Mouse (Mus musculus): ENCODE results near the gene Map1s. TPM values are rescaled to one million over a fixed set of nuclear protein-coding genes. Genes with fewer than 3 reads are reported as not detected.

Gene Map1s
- polyA plus RNA-seq, 1 experiment from 2014 or later = 30.9 TPM

- Histone ChIP-seq H3K4me1 (peaks cover 47% of the 10 kb centered on the region), H3K4me3 (no peak overlapping the region), H3K36me3 (no peaks in the 10 kb centered on the region), H3K27me3 (replicated peaks) (peaks cover 6% of the 10 kb centered on the region; the same call in 1 of the 2 replicates), H3K9ac (no peak overlapping the region), H3K27ac (no peak overlapping the region), H3K9me3 (replicated peaks) (no peaks in the 10 kb centered on the region), H3K4me2 (no peak overlapping the region)
- no peak for ATAC-seq
Observed at GRCm38 (mm10) chr8:70903582-70903981, 2.1 kb upstream of the Map1s start.

- H3K4me3 ChIP-seq = no peak overlapping the region
Observed at GRCm38 (mm10) chr8:70904532-70904931, 1.2 kb upstream of the Map1s start.

DNA sequence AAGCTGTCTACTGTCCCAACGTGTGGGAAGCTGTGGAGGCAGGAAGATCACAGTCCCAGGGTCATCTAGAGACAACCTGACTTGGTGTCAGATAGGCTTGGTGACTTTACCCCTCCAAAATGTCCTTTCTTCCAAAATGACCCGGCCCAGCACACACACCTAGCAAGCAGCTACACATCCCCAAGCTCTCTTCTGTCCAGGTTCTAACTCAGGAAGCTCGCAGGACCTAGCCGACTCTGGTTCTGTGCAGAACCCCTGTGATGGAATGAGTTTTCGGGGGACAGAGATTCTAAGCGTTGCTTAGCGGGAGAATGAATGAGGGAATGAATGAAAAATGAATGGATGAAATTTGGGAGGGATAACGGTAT is 285 bp upstream of the Map1s start:
- H3K9me3 ChIP-seq (replicated peaks) = no peaks in the 10 kb centered on the region
- peak overlapping the region; percentile 98 for H3K4me2 ChIP-seq
- H3K36me3 ChIP-seq = peaks cover 6% of the 10 kb centered on the region; the same call in 1 of the 2 replicates
- H3K27me3 ChIP-seq (replicated peaks) = peaks cover 6% of the 10 kb centered on the region; the same call in 1 of the 2 replicates
- peak overlapping the region; percentile 90 for H3K9ac ChIP-seq
- H3K4me1 ChIP-seq = peaks cover 41% of the 10 kb centered on the region
- peak; percentile 24; the same call in 1 of the 2 replicates for ATAC-seq
- WGBS (ENCODE audit: insufficient replicate concordance) = 8% methylated on average over 8 of the region's 8 CpGs
- peak overlapping the region; percentile 90 for H3K4me3 ChIP-seq
- H3K27ac ChIP-seq = peak overlapping the region; percentile 91

More at GRCm38 (mm10) chr8:70904532-70904931, 1.2 kb upstream of the Map1s start:
- Histone ChIP-seq H3K27ac (peak overlapping the region; percentile 91), H3K36me3 (peaks cover 6% of the 10 kb centered on the region; the same call in 1 of the 2 replicates), H3K9me3 (replicated peaks) (no peaks in the 10 kb centered on the region), H3K4me1 (peaks cover 41% of the 10 kb centered on the region), H3K27me3 (replicated peaks) (peaks cover 6% of the 10 kb centered on the region; the same call in 1 of the 2 replicates), H3K9ac (no peak overlapping the region), H3K4me2 (no peak overlapping the region)
- WGBS (ENCODE audit: insufficient replicate concordance) = 18% methylated on average over 4 of the region's 4 CpGs
- ATAC-seq = no peak

DNA sequence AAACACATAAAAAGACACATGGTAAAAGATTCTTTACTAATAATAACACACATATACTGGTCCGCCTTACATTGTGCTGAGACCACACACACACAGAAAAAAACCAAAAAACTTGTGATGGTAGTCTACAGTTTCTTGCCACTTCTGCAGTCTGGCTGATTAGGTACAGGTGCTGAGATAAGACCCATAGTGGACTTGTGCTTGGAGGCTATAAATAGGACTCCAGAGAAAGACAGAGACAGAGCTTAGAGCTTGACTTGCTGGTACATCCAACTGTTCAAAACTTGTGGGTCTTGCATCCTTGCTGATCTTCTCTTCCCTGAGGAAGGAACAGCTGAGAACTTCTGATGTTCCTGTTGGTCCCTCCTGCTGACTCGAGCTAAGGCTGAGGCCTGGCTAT is 1.8 kb downstream of the Map1s start:
- no peak overlapping the region; the same call in 1 of the 2 replicates for H3K9ac ChIP-seq
- peaks cover 44% of the 10 kb centered on the region for H3K4me1 ChIP-seq
- peak overlapping the region; percentile 90 for H3K4me3 ChIP-seq
- ATAC-seq = no peak
- H3K36me3 ChIP-seq = peaks cover 26% of the 10 kb centered on the region
- H3K9me3 ChIP-seq (replicated peaks) = no peaks in the 10 kb centered on the region
- peak overlapping the region; percentile 98 for H3K4me2 ChIP-seq
- 48% methylated on average over 2 of the region's 2 CpGs for WGBS (ENCODE audit: insufficient replicate concordance)
- peak overlapping the region; percentile 91; the same call in 1 of the 2 replicates for H3K27ac ChIP-seq
- H3K27me3 ChIP-seq (replicated peaks) = peaks cover under 1% of the 10 kb centered on the region; the same call in 1 of the 2 replicates

DNA sequence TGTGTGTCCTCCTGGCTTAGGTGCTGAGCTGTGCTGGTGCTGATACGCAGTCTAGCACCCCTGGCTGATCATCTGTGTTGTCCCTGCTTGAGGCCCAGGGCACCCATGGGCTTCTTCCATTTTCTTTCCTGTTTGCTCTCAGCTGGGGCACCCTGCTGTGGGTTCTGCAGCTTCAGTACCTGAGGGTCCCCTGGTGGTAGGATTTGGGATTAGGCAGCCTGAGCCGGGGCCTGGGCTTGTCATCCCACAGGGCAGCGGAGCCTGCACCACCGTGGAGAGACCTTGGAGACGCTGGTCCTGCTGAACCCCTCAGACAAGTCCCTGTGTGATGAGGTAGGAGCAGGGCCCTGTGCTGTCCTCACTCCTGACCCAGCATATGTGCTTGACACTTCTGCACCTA is 5.9 kb downstream of the Map1s start:
- no peak overlapping the region for H3K4me3 ChIP-seq
- H3K9me3 ChIP-seq (replicated peaks) = no peaks in the 10 kb centered on the region
- WGBS (ENCODE audit: insufficient replicate concordance) = 88% methylated on average over 5 of the region's 5 CpGs
- no peak for ATAC-seq
- no peaks in the 10 kb centered on the region for H3K27me3 ChIP-seq (replicated peaks)
- H3K4me2 ChIP-seq = no peak overlapping the region
- H3K36me3 ChIP-seq = peaks cover 67% of the 10 kb centered on the region
- H3K27ac ChIP-seq = no peak overlapping the region
- H3K9ac ChIP-seq = no peak overlapping the region
- peaks cover 20% of the 10 kb centered on the region for H3K4me1 ChIP-seq

- Histone ChIP-seq H3K36me3 (peaks cover 81% of the 10 kb centered on the region), H3K9ac (no peak overlapping the region)
- WGBS (ENCODE audit: insufficient replicate concordance) = 91% methylated on average over 30 of the region's 30 CpGs
Observed at GRCm38 (mm10) chr8:70912955-70913354, 7.2 kb downstream of the Map1s start.

DNA sequence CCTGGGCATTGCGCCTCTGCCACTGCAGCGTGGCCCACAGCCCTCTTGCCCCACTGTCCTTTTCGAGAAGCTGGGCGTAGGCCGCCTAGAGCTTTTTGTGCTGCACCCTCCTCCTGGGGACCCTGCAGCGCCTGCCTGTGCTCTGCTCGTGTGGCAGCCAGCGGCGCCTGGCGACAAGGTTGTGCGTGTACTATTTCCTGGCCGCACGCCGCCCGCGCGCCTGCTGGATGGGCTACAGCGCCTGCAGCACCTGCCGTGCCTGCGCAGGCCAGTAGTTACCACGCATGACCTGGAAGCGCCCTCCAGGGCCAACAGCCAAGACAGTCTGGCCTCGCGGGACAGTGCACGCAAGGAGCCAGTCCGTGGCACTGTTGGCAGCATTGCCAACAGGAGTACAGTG is 7.8 kb downstream of the Map1s start:
- Histone ChIP-seq H3K9ac (no peak overlapping the region), H3K36me3 (peaks cover 86% of the 10 kb centered on the region), H3K9me3 (replicated peaks) (no peaks in the 10 kb centered on the region), H3K4me2 (no peak overlapping the region), H3K27me3 (replicated peaks) (no peaks in the 10 kb centered on the region), H3K27ac (no peak overlapping the region), H3K4me1 (peaks cover 4% of the 10 kb centered on the region; the same call in 1 of the 2 replicates), H3K4me3 (no peak overlapping the region)
- WGBS (ENCODE audit: insufficient replicate concordance) = 94% methylated on average over 26 of the region's 26 CpGs
- ATAC-seq = no peak

More at GRCm38 (mm10) chr8:70912955-70913354, 7.2 kb downstream of the Map1s start:
- no peaks in the 10 kb centered on the region for H3K27me3 ChIP-seq (replicated peaks)
- H3K4me3 ChIP-seq = no peak overlapping the region
- H3K4me1 ChIP-seq = peaks cover 6% of the 10 kb centered on the region; the same call in 1 of the 2 replicates
- no peak overlapping the region for H3K4me2 ChIP-seq
- H3K27ac ChIP-seq = no peak overlapping the region
- H3K9me3 ChIP-seq (replicated peaks) = no peaks in the 10 kb centered on the region
- ATAC-seq = no peak

DNA sequence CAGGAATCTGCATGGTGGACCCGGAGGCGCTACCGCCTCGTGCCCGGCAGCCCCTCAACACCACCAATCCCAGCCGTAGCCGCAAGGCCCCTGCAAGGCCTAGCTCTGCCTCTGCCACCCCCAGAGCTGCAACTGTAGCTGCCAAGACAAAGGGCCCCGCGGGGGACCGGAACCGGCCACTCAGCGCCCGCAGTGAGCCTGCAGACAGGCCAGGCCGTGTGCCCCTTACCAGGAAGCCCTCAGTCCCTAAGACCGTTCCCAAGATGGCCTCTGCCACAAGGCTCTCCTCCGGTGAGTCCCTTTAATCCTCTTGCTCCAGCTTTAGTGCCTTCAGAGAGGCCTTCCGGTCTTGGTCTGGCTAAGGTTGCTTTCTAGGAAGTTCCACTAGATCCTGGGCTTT is 9.0 kb downstream of the Map1s start:
- Histone ChIP-seq H3K4me1 (peaks cover 4% of the 10 kb centered on the region; the same call in 1 of the 2 replicates), H3K9me3 (replicated peaks) (no peaks in the 10 kb centered on the region), H3K4me2 (no peak overlapping the region), H3K36me3 (peaks cover 92% of the 10 kb centered on the region), H3K27me3 (replicated peaks) (no peaks in the 10 kb centered on the region), H3K27ac (no peak overlapping the region), H3K4me3 (no peak overlapping the region), H3K9ac (no peak overlapping the region)
- no peak for ATAC-seq
- WGBS (ENCODE audit: insufficient replicate concordance) = 85% methylated on average over 17 of the region's 17 CpGs

DNA sequence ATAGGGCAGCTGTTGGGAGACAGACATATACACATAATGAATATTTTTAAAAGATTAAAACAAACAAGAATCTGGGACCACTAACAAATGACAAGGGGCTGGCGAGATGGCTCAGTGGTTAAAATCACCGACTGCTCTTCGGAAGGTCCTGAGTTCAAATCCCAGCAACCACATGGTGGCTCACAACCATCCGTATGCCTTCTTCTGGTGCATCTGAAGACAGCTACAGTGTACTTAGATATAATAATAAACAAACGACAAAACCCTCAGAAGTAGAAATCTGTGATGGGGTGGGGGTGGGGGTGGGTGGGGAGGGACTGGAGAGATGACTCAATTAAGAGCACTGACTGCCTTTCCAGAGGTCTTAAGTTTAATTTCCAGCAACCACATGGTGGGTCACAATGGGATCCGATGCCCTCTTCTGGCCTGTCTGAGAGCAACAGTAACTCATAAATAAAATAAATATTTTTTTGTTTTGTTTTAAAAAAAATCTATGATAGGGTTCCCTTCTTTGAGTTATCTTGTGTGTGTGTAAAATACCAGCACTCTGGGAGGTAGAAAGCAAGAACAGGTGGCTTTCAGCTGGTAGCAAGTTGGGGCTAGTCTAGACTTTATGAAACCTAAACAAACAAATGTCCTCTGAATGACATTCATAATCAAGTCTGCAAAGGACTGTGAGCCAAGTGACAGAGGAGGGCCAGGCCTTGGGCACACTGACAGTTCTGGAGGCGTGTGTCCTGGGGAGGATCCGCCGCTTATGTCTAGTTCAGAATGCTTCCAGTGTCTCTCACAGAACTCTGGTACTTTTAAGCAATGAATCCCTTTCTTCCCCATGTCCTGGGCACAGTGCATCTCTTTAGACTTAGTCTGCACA is 14.6 kb downstream of the Map1s start:
- 71% methylated on average over 9 of the region's 9 CpGs for WGBS (ENCODE audit: insufficient replicate concordance)
- Histone ChIP-seq H3K9ac (no peak overlapping the region), H3K4me2 (no peak overlapping the region), H3K9me3 (replicated peaks) (no peaks in the 10 kb centered on the region), H3K4me1 (no peaks in the 10 kb centered on the region), H3K27ac (no peak overlapping the region), H3K36me3 (peaks cover 44% of the 10 kb centered on the region), H3K27me3 (replicated peaks) (no peaks in the 10 kb centered on the region), H3K4me3 (no peak overlapping the region)
- ATAC-seq = no peak

GRCm38 (mm10) chr8:70924151-70924550 is 18.4 kb downstream of the Map1s start:
- H3K36me3 ChIP-seq = peaks cover 5% of the 10 kb centered on the region
- no peaks in the 10 kb centered on the region for H3K9me3 ChIP-seq (replicated peaks)
- no peak overlapping the region for H3K27ac ChIP-seq
- 75% methylated on average over 4 of the region's 4 CpGs for WGBS (ENCODE audit: insufficient replicate concordance)
- no peak overlapping the region for H3K9ac ChIP-seq
- no peak for ATAC-seq
- no peak overlapping the region for H3K4me3 ChIP-seq
- no peak overlapping the region for H3K4me2 ChIP-seq
- 0 out of 2 replicates have a peak, but pooled peaks cover 4% of the 10 kb centered on the region for H3K4me1 ChIP-seq
- H3K27me3 ChIP-seq (replicated peaks) = no peaks in the 10 kb centered on the region

DNA sequence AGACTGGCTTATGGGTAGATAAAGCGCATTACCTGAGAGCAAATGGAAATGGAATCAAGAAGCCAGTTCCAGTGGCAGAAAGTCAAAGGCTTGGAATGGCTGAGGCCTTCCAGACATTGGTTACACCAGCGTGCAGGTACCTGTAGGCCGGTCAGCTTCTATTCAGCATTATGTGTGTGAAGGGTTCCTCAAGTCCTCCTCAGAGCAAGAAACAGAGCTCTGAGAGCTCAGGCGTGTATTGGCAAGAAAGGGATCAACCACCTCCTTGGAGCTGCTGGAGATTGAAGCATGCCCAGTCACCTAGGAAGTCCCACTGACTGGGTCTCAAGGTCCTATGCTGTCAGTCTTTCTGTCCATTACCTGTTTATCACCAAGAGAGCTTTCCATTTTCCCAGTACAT is 20.0 kb downstream of the Map1s start:
- no peak overlapping the region for H3K9ac ChIP-seq
- H3K27ac ChIP-seq = no peak overlapping the region
- WGBS (ENCODE audit: insufficient replicate concordance) = 76% methylated on average over 4 of the region's 4 CpGs
- no peaks in the 10 kb centered on the region; the same call in 1 of the 2 replicates for H3K36me3 ChIP-seq
- H3K4me2 ChIP-seq = no peak overlapping the region
- no peak overlapping the region for H3K4me3 ChIP-seq
- no peaks in the 10 kb centered on the region for H3K9me3 ChIP-seq (replicated peaks)
- 0 out of 2 replicates have a peak, but pooled peaks cover 4% of the 10 kb centered on the region for H3K4me1 ChIP-seq
- no peak for ATAC-seq
- H3K27me3 ChIP-seq (replicated peaks) = no peaks in the 10 kb centered on the region

GRCm38 (mm10) chr8:70926396-70926795 is 20.7 kb downstream of the Map1s start:
- Histone ChIP-seq H3K4me2 (no peak overlapping the region), H3K4me1 (0 out of 2 replicates have a peak, but pooled peaks cover 4% of the 10 kb centered on the region), H3K4me3 (no peak overlapping the region), H3K9me3 (replicated peaks) (no peaks in the 10 kb centered on the region), H3K36me3 (no peaks in the 10 kb centered on the region), H3K27ac (no peak overlapping the region), H3K9ac (no peak overlapping the region), H3K27me3 (replicated peaks) (no peaks in the 10 kb centered on the region)
- WGBS (ENCODE audit: insufficient replicate concordance) = 70% methylated on average over 5 of the region's 5 CpGs
- ATAC-seq = no peak

All from liver, embryonic 12.5 days (tissue).